Mouse (Mus musculus): ENCODE measurements around the gene Cilp2.

DNA sequence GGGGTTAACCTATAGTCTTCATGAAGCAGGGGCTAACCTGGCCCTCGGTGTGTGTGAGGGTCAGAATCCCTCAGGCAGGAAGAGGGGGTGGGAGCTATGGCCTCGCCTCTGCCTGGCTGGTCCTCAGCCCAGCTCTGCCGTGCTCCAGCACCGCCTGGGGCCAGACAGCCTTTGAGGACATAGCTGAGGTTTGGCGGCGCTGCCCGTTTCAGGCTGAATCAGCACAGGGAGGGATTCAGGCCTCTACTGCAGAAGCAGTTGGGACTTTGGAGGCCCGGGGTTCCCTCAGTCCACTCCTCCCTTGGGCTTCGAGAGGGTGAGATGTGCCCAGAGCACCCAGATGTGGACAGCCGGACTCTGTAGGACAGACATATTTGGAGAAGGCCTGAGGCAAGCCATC, 11.4 kb downstream of the Cilp2 start:
- TF ChIP-seq CTCF (IDR thresholded peaks at IDR 0.05; ENCODE audit: borderline replicate concordance, control insufficient read depth, extremely low read depth, insufficient read depth, low read length, poor library complexity), result no peak
- TF ChIP-seq POLR2A (IDR thresholded peaks at IDR 0.05; ENCODE audit: control insufficient read depth, extremely low read depth, insufficient read depth, low read length, poor library complexity), result no peak

All from thymus, adult 2 months (tissue).